Mouse (Mus musculus) hindbrain, postnatal 0 days (tissue): ENCODE measurements around the gene Ptprcap. TPM values are rescaled to one million over a fixed set of nuclear protein-coding genes. Genes with fewer than 3 reads are reported as not detected.

Experiments used
- ATAC-seq: fragments of 200-750 bp; cut with Nextera tagmentation; 2 replicates; pipeline ENCODE4 v1.8.0; 2017; ENCODE audit warnings: mild to moderate bottlenecking, moderate TSS enrichment, moderate library complexity
- DNase-seq: peaks from one replicate; pipeline ENCODE4 v3.0.0-alpha.2; 2015; ENCODE audit warnings: low spot score
- H3K27ac ChIP-seq: fragments of 300-500 bp; sonication (generic); 2 replicates; pipeline ENCODE4 v1.5.1; 2014; ENCODE audit warnings: mild to moderate bottlenecking
- H3K27me3 ChIP-seq: fragments of 300-500 bp; sonication (generic); 2 replicates; pipeline ENCODE4 v1.6.1; 2014; ENCODE audit warnings: low read length, mixed read lengths; ENCODE audit not compliant: insufficient read depth
- H3K36me3 ChIP-seq: fragments of 300-500 bp; sonication (generic); 2 replicates; pipeline ENCODE4 v1.6.1; 2014; ENCODE audit warnings: low read length, mixed read lengths; ENCODE audit not compliant: insufficient read depth
- H3K4me1 ChIP-seq: fragments of 300-500 bp; sonication (generic); 2 replicates; pipeline ENCODE4 v1.6.1; 2014; ENCODE audit warnings: antibody characterized with exemption, low read length, mixed read lengths; ENCODE audit not compliant: insufficient read depth
- H3K4me2 ChIP-seq: fragments of 300-500 bp; sonication (generic); 2 replicates; pipeline ENCODE4 v1.6.1; 2014; ENCODE audit warnings: low read depth, mild to moderate bottlenecking, low read length, moderate library complexity, mixed read lengths
- H3K4me3 ChIP-seq: fragments of 300-500 bp; sonication (generic); 2 replicates; pipeline ENCODE4 v1.5.1; 2014; ENCODE audit warnings: low read length
- H3K9ac ChIP-seq: fragments of 300-500 bp; sonication (generic); replicated peaks from 2 replicates; pipeline ENCODE4 v1.6.1; 2014; ENCODE audit warnings: mild to moderate bottlenecking, low read length, moderate library complexity, mixed read lengths
- H3K9me3 ChIP-seq: fragments of 300-500 bp; sonication (generic); 2 replicates; pipeline ENCODE4 v1.6.1; 2016; ENCODE audit warnings: low read length, mixed read lengths
- CTCF ChIP-seq: IDR thresholded peaks from 2 replicates; pipeline ENCODE4 v1.5.1; 2016; ENCODE audit warnings: antibody characterized with exemption, control low read depth, low read depth
- WGBS: fragments of 180-500 bp; shearing (Covaris S2); extraction: QIAGEN DNeasy Blood & Tissue Kit; methylation state at CpG from one replicate; pipeline ENCODE4 v1.1.7; 2014; 5-methylcytosine and 5-hydroxymethylcytosine counted together
- polyA plus RNA-seq: library from polyadenylated mRNA; unstranded; fragments of >200 nt; fragmentation: Nextera tagmentation; extraction: Ambion mirVana; gene quantifications from 2 replicates; pipeline ENCODE4 v1.2.1, GENCODE M21; 2015
- total RNA-seq: library from RNA; depleted of rRNA; stranded (reverse); fragments of >200 nt; gene quantifications from 2 replicates; pipeline ENCODE4 v1.2.3, GENCODE M21; 2014

Ptprcap gene
- total and polyA plus RNA-seq, 2 experiments from 2014 or later = 0.44 to 1.0 TPM

DNA sequence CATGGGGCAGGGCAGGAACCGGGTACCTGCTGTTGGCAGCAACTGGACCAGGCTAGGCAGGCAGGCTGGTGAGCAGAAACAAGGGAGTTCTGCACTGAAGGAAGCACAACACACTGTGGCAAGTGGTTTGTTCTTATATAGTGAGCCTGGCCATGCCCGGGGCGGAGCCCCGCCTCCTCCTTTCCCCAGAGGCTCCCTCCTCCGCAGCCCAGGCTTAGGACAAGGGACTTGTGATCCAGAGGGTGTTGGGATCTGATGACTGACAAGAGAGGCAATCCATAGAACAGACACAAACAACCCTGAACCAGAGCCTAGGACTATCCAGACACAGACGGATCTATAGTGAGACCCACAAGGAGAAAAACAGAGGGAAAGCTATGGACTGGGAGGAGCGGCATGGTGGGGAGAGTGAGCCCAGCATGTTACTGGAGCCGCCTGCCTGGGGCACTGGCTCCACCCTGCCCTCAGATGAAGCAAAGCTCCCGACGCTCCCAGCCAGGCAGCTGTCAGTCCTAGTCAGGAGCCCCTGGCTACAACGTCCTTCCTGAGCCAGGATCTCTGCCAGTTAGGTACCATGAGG is 22.1 kb downstream of the Ptprcap start, which contains the start of gene Carns1:
Gene Carns1 (minus strand): TSS at position 112 of the 580 bp plus-strand sequence.
- DNase-seq (no peak), ATAC-seq (peak; percentile 39; the same call in 1 of the 2 replicates)
- Histone ChIP-seq H3K9me3 (no peaks in the 10 kb centered on the region), H3K9ac (no peak within 1 kb of the TSS), H3K36me3 (no peaks in the 10 kb centered on the region), H3K27me3 (no peaks in the 10 kb centered on the region), H3K27ac (no peak within 1 kb of the TSS), H3K4me1 (peaks cover 10% of the 10 kb centered on the region; the same call in 1 of the 2 replicates), H3K4me2 (peak within 1 kb of the TSS; percentile 24), H3K4me3 (no peak within 1 kb of the TSS)
- TF ChIP-seq CTCF = no peak
- WGBS = 13% methylated on average over 11 of the region's 11 CpGs

GRCm38 (mm10) chr19:4180411-4180810 is 27.0 kb downstream of the Ptprcap start:
- Histone ChIP-seq H3K27me3 (no peaks in the 10 kb centered on the region), H3K27ac (no peak overlapping the region), H3K4me3 (no peak overlapping the region), H3K9ac (no peak overlapping the region), H3K36me3 (no peaks in the 10 kb centered on the region), H3K4me1 (peaks cover 14% of the 10 kb centered on the region), H3K4me2 (no peak overlapping the region), H3K9me3 (no peaks in the 10 kb centered on the region)
- DNase-seq (no peak), ATAC-seq (no peak)
- WGBS = 88% methylated on average over 7 of the region's 7 CpGs
- no peak for TF ChIP-seq CTCF

DNA sequence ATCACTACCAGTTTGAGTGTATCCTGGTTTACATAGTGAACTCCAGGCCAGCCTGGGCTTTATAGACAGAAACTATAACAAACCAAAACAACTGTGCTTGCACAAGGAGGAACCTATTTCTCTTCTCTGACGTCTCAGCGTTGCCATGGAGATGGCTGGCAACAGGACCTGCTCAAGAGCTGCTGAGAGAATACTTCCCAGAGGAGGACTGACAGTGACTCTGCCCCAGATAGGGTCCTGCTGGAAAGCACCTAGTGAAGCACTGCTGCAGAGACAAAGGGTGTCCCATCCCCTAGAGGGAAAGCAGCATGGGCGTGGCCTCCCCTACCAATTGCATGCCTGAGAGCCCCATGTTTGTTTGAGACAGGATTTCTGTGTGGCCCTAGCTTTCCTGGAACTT is 28.5 kb downstream of the Ptprcap start:
- WGBS = 49% methylated on average over 3 of the region's 3 CpGs
- no peak overlapping the region for H3K4me2 ChIP-seq
- peak; percentile 75 for DNase-seq
- no peaks in the 10 kb centered on the region for H3K9me3 ChIP-seq
- H3K4me1 ChIP-seq = peaks cover 7% of the 10 kb centered on the region; the same call in 1 of the 2 replicates
- peak overlapping the region; percentile 20; the same call in 1 of the 2 replicates for H3K27ac ChIP-seq
- no peak overlapping the region for H3K4me3 ChIP-seq
- no peaks in the 10 kb centered on the region for H3K27me3 ChIP-seq
- no peak overlapping the region for H3K9ac ChIP-seq
- H3K36me3 ChIP-seq = no peaks in the 10 kb centered on the region
- ATAC-seq = peak; percentile 56; the same call in 1 of the 2 replicates
- no peak for TF ChIP-seq CTCF

DNA sequence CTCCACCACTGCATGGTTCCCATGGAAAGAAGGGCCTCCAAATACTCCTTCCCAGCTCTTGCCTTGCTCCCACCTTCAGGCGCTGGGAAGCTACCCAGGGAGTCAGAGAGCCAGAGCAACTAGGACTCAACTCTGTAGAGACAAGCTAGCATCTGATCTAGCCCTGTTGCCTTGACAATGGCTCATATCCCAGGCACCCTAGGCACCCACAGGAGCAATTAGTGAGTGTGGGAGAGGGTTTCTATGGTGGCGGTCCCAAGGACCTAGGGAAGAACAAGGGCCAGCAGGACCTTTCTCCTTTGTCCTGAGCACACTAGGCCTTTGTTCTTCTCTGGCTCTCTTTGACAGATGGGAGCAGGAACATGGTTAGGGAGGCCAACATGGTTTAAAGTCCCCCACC is 30.3 kb downstream of the Ptprcap start:
- 66% methylated on average over 2 of the region's 2 CpGs for WGBS
- ATAC-seq = peak; percentile 50; the same call in 1 of the 2 replicates
- Histone ChIP-seq H3K4me1 (peaks cover 7% of the 10 kb centered on the region; the same call in 1 of the 2 replicates), H3K36me3 (no peaks in the 10 kb centered on the region), H3K4me3 (no peak overlapping the region), H3K27ac (no peak overlapping the region), H3K9me3 (no peaks in the 10 kb centered on the region), H3K4me2 (no peak overlapping the region), H3K9ac (no peak overlapping the region), H3K27me3 (no peaks in the 10 kb centered on the region)
- no peak for DNase-seq
- TF ChIP-seq CTCF = no peak

DNA sequence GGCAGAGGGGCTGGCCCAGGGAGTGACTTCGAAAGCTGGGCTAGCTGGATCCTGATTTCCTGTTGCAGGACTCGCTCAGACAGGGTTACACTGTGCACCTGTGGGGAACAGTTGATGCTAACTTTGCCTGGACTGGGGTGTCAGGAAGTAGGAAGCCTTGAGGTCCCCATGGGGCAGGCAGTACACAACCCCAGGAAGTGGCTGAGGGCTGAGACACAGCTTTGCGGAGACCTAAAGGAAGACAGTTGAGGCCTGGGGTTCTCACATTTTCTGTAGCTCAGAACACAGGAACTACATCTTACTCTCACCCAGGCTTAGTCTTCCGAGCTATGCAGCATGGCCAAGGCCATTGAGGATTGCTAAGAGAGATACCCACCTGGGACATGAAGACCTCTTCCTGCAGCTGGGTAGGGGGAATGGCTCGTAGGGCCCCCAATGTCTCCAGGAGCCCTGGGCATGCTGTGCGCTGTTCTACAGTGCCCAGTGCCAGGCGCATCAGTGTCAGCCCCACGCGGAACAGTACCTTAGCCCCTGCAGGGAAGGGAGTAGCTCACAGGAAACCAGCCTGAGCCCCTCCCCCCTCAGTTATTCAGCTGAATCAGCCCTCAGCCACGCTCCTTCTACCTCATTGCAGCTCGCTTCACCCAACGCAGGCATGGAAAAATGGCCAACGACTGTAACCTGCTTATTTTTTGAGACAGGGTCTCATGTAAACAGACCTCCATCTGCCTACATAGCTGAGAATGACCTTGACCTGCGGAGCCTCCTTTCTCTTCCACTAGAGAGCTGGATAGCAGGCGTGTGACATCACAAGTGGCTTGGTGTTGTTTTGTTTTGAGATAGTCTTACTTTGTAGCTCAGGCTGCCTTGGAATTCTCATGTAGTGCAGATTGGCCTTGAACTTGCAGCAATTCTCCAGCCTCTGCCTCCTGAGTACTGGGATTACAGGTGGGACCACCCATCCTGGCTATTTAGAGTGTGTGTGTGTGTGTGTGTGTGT is 31.9 kb downstream of the Ptprcap start:
- no peak overlapping the region for H3K9ac ChIP-seq
- DNase-seq = no peak
- no peaks in the 10 kb centered on the region for H3K27me3 ChIP-seq
- no peak for TF ChIP-seq CTCF
- no peak overlapping the region for H3K4me2 ChIP-seq
- no peaks in the 10 kb centered on the region for H3K36me3 ChIP-seq
- H3K9me3 ChIP-seq = no peaks in the 10 kb centered on the region
- no peak overlapping the region for H3K4me3 ChIP-seq
- WGBS = 59% methylated on average over 15 of the region's 15 CpGs
- no peak for ATAC-seq
- peaks cover 7% of the 10 kb centered on the region; the same call in 1 of the 2 replicates for H3K4me1 ChIP-seq
- H3K27ac ChIP-seq = no peak overlapping the region

DNA sequence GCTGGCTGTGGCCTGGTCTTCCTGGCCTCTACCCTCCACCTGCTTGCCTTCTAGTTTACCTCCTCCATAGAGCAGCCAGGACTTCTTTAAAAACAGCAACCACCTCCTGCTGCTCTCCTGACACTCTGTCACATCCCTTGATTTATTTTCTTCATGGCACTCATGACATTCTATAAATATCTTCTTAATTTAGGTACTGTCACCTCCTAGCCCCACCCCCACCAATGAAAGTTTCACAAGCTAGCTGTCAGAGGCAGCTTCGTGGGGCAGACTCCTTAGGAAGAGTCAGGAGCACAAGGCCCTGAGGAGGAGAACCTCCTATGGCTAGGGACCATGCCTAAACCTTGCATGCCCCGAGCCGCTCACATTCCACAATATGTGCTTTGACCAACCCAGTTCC is 33.9 kb downstream of the Ptprcap start:
- 75% methylated on average over 3 of the region's 3 CpGs for WGBS
- H3K9ac ChIP-seq = no peak overlapping the region
- no peak for TF ChIP-seq CTCF
- no peak for ATAC-seq
- H3K4me3 ChIP-seq = no peak overlapping the region
- H3K27me3 ChIP-seq = no peaks in the 10 kb centered on the region
- no peaks in the 10 kb centered on the region for H3K36me3 ChIP-seq
- H3K4me1 ChIP-seq = 0 out of 2 replicates have a peak, but pooled peaks cover under 1% of the 10 kb centered on the region
- no peaks in the 10 kb centered on the region for H3K9me3 ChIP-seq
- no peak for DNase-seq
- H3K4me2 ChIP-seq = no peak overlapping the region
- no peak overlapping the region for H3K27ac ChIP-seq
